Mouse (Mus musculus): ENCODE results near the gene Gsto1.

DNA sequence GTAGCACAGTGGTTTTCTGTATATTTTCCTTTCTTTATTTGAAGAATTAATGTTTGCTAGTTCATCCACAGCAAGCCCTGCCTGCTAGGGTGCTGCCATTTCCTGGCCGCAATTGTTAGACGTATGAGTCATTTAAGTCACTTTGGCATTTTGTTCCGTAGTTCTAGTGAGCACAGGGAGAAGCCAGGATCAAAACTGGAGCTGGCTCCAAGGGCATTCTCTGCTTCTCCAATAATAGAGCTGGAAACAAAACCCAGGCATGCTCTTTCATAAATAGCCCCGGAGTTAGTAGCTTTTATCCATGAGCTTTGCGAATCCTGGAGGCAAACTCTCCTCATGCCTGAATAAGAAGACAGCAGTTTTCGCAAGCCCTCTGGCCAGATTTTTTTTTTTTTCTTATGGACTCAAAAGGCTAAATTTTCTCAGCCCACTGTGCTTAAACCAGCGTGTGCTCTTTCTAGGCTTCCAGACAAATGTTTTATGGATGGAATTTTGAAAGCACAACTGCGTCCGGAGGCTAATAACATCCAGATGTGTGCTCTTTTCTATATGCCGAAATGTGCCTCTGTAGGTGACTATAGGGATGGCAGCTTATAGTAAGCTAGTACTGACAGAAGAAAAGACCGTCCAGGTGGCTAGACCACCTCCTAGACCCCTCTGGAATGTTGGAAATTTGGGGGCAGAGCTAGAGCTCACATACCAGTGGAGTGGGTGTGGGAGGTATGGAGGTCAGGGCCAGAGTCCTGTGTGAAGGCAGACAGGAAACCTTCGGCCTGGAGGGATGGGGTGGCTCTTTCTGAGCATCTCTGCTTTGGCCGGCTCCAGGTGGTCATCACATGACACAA, 597 bp upstream of the Gsto1 start:
- TF ChIP-seq POLR2A (IDR thresholded peaks at IDR 0.05; ENCODE audit: insufficient read depth, low read depth, low read length) (no peak), CTCF (IDR thresholded peaks at IDR 0.05; ENCODE audit: insufficient read depth, low read depth, low read length) (no peak)
